Mouse (Mus musculus) thymus, adult 2 months (tissue): Measurements from ENCODE around the gene Emg1. TPM values are rescaled to one million over a fixed set of nuclear protein-coding genes. Genes with fewer than 3 reads are reported as not detected.
"Not testable (repeated sequence)": the region's sequence is repeated elsewhere in the genome, so short reads cannot be mapped to it uniquely, and the experiment has no call there.

ENCODE experiments used
- DNase-seq: peaks from one replicate; pipeline ENCODE4 v3.0.0; 2021
- H3K27ac ChIP-seq: fragments of 200-500 bp; 2 replicates; pipeline ENCODE4 v1.5.1; 2012; ENCODE audit warnings: low read length, control low read depth; ENCODE audit not compliant: control insufficient read depth, insufficient read depth
- H3K27me3 ChIP-seq: fragments of 200-500 bp; 2 replicates; pipeline ENCODE4 v1.6.1; 2012; ENCODE audit warnings: mild to moderate bottlenecking, low read length, moderate library complexity, mixed read lengths; ENCODE audit not compliant: control insufficient read depth, insufficient read depth
- H3K36me3 ChIP-seq: fragments of 200-500 bp; 2 replicates; pipeline ENCODE4 v1.6.1; 2012; ENCODE audit warnings: mild to moderate bottlenecking, low read length, moderate library complexity; ENCODE audit not compliant: control insufficient read depth, insufficient read depth
- H3K4me1 ChIP-seq: fragments of 200-500 bp; replicated peaks from 2 replicates; pipeline ENCODE4 v1.6.1; 2012; ENCODE audit warnings: low read length; ENCODE audit not compliant: control insufficient read depth, insufficient read depth
- H3K4me3 ChIP-seq: fragments of 200-500 bp; 2 replicates; pipeline ENCODE4 v1.5.1; 2012; ENCODE audit warnings: mild to moderate bottlenecking, low read length, control low read depth, moderate library complexity; ENCODE audit not compliant: control insufficient read depth, insufficient read depth
- CTCF ChIP-seq: fragments of 200-500 bp; IDR thresholded peaks from 2 replicates; pipeline ENCODE4 v1.5.1; 2012; ENCODE audit warnings: mild to moderate bottlenecking, control low read depth, low read length, moderate library complexity, borderline replicate concordance; ENCODE audit not compliant: control insufficient read depth, poor library complexity, insufficient read depth; ENCODE audit errors: extremely low read depth
- POLR2A ChIP-seq: fragments of 200-500 bp; IDR thresholded peaks from 2 replicates; pipeline ENCODE4 v1.6.1; 2012; ENCODE audit warnings: mild to moderate bottlenecking, low read length, control low read depth, moderate library complexity; ENCODE audit not compliant: control insufficient read depth, poor library complexity, insufficient read depth; ENCODE audit errors: extremely low read depth
- WGBS: fragments of 180-500 bp; shearing (Covaris S2); methylation state at CpG from one replicate; pipeline ENCODE4 v1.1.7; 2018; 5-methylcytosine and 5-hydroxymethylcytosine counted together
- polyA plus RNA-seq: library from polyadenylated mRNA; depleted of rRNA; stranded (reverse); fragments of >200 nt; gene quantifications from 2 replicates; pipeline ENCODE4 v1.2.3, GENCODE M21; 2012

Emg1 gene
- polyA plus RNA-seq, 1 experiment, result 210 TPM

DNA sequence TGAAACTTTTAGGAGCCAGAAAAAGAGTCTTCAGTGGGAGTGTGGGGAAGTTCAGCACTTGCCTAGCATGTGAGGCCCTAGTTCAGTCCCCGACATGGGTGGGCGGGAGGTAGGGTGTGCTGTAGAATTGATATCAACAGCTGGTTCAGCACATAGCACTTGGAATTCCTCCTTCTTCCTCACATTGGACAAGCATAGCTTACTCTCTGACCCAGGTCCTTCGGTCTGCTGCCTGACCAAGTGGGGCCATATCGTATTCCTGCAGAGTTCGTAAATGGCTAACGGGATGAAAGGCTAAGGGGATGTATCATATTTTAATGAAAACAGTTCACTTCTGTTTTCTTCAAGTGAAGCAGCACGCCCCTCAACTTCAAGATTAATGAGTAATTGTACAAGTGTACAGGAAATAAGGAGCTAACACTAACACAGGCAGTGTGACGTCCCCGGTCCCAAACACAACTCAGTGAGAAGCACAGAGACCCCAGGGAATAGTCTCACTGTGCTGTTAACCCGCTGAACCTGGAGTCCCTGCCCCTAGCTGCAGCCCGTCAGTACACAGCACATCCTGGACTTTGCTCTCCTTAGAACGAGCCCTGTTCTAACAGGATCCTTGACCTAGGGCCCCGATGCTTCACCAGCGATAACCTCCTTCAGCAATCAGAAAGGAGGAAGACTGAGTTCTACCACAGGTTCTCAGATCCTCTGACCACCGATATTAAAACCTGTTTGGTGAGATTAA lies 18.6 kb downstream of the Emg1 start:
- TF ChIP-seq POLR2A, result no peak
- no peak for TF ChIP-seq CTCF
- Histone ChIP-seq H3K27me3 (no peaks in the 10 kb centered on the region), H3K36me3 (peaks cover 4% of the 10 kb centered on the region; the same call in 1 of the 2 replicates), H3K4me1 (peaks cover 19% of the 10 kb centered on the region), H3K27ac (peak overlapping the region; percentile 75), H3K4me3 (no peak overlapping the region)
- no peak for DNase-seq
- 74% methylated on average over 15 of the region's 15 CpGs for WGBS

- Histone ChIP-seq H3K27ac (no peak overlapping the region), H3K36me3 (no peaks in the 10 kb centered on the region), H3K27me3 (no peaks in the 10 kb centered on the region), H3K4me3 (no peak overlapping the region), H3K4me1 (peaks cover 26% of the 10 kb centered on the region)
- no peak for DNase-seq
- TF ChIP-seq CTCF, result no peak
- no peak for TF ChIP-seq POLR2A
- 98% methylated on average over 3 of the region's 3 CpGs for WGBS
Measured at GRCm38 (mm10) chr6:124690517-124690916, 21.5 kb downstream of the Emg1 start.

- H3K27me3 ChIP-seq, result no peaks in the 10 kb centered on the region
- H3K27ac ChIP-seq, result no peak overlapping the region
- H3K4me1 ChIP-seq, result peaks cover 17% of the 10 kb centered on the region
- TF ChIP-seq POLR2A, result no peak
- no peak for TF ChIP-seq CTCF
- H3K4me3 ChIP-seq, result no peak overlapping the region
- DNase-seq, result no peak
- WGBS, result 96% methylated on average over 3 of the region's 3 CpGs
- H3K36me3 ChIP-seq, result no peaks in the 10 kb centered on the region
Measured at GRCm38 (mm10) chr6:124689011-124689410, 23.0 kb downstream of the Emg1 start.

DNA sequence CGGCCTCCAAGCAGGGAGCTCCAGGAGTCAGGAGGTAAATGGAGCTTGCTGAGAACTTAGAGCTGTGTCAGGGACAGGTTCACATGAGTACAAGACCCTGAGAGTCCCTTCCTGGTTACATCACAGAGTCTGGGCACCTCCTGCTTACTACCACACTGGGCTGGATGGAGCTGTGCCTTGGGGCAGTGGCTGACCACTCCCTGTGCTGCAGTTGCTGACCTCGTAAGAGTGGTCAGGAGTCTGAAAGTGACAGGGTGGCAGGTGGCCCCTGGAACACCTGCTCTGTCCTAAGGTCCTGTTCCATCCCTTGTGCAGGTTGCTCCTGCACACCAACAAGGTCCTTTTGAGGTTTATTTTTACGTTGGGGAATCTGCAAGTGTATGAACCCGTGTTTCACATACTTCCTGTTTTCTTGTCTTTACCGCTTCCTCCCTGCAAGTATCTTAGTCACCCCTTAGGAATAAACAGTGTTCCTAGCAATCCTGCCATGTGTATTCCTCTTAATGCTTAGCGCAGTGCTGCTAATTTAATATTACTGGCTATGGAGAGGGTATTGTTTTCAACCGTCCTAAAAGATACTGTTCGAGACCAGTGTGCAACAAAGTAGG lies 23.7 kb downstream of the Emg1 start:
- H3K4me3 ChIP-seq, result no peak overlapping the region
- TF ChIP-seq POLR2A, result no peak
- no peak for TF ChIP-seq CTCF
- WGBS, result 34% methylated on average over 8 of the region's 8 CpGs
- peak overlapping the region; percentile 76 for H3K27ac ChIP-seq
- peaks cover 9% of the 10 kb centered on the region for H3K4me1 ChIP-seq
- no peaks in the 10 kb centered on the region for H3K36me3 ChIP-seq
- DNase-seq, result no peak
- no peaks in the 10 kb centered on the region for H3K27me3 ChIP-seq

- not testable (repeated sequence) for H3K27ac ChIP-seq, H3K4me3 ChIP-seq, H3K27me3 ChIP-seq, H3K36me3 ChIP-seq, H3K4me1 ChIP-seq, DNase-seq
- 87% methylated on average over 1 of the region's 1 CpGs for WGBS
Measured at GRCm38 (mm10) chr6:124686644-124687043, 25.3 kb downstream of the Emg1 start.

DNA sequence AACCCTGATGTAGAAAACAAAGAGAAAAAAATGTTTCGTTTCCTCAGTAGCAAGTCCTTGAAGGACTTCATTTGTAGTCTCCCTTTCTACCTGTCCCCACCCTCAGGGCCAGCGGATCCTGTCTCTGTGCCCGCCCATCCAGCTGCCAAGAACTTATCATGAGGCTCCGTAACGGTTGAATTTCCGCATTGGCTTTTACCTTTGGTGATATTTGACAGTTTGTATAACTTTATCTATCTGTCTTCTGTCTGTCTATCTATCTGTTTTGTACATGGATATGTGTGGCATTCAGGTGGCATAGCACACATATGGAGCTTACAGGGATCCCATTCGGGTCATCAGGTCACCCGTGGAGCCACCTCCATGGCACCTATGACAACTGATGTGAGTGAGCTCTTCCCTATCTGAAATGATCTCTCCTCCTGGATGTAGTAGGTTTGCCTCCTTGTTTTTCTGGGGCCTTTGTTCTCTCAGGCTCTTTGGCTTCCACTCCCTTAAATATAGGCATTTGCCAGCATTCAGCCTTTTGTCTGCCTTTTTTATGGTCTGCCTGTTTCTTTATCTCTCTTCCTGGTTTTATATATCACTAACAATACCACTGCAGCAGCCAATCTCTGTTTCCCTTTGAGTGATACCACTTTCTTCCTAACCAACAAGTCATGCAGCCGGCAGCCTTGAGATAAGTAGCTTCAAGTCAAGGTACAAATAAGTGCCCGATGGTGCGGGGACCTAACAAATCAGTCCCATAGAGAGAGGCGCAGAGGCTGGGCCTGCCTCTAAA lies 26.2 kb downstream of the Emg1 start:
- Histone ChIP-seq H3K36me3 (no peaks in the 10 kb centered on the region), H3K27ac (no peak overlapping the region), H3K27me3 (no peaks in the 10 kb centered on the region), H3K4me1 (peaks cover 7% of the 10 kb centered on the region), H3K4me3 (no peak overlapping the region)
- DNase-seq, result no peak
- TF ChIP-seq CTCF (no peak), POLR2A (no peak)
- WGBS, result 93% methylated on average over 12 of the region's 12 CpGs
